Mouse (Mus musculus) embryonic facial prominence, embryonic 12.5 days (tissue): Measurements from ENCODE around the gene Tm4sf1. TPM values are rescaled to one million over a fixed set of nuclear protein-coding genes. Genes with fewer than 3 reads are reported as not detected.
A peak's percentile ranks its signal among the peaks of the same experiment; 100 is the strongest.

ENCODE experiments used
- ATAC-seq: fragments of 200-750 bp; cut with Nextera tagmentation; 2 replicates; pipeline ENCODE4 v1.8.0; 2017; ENCODE audit not compliant: insufficient number of reproducible peaks, insufficient read depth, low FRiP score, low TSS enrichment
- H3K27ac ChIP-seq: fragments of 300-500 bp; sonication (generic); 2 replicates; pipeline ENCODE4 v1.5.1; 2016; ENCODE audit warnings: mild to moderate bottlenecking
- H3K27me3 ChIP-seq: fragments of 300-500 bp; sonication (generic); 2 replicates; pipeline ENCODE4 v1.6.1; 2016; ENCODE audit warnings: mild to moderate bottlenecking, moderate library complexity
- H3K36me3 ChIP-seq: fragments of 300-500 bp; sonication (generic); 2 replicates; pipeline ENCODE4 v1.6.1; 2016; ENCODE audit warnings: mild to moderate bottlenecking
- H3K4me1 ChIP-seq: fragments of 300-500 bp; sonication (generic); 2 replicates; pipeline ENCODE4 v1.6.1; 2016
- H3K4me2 ChIP-seq: fragments of 300-500 bp; sonication (generic); replicated peaks from 2 replicates; pipeline ENCODE4 v1.6.1; 2016; ENCODE audit warnings: mild to moderate bottlenecking, moderate library complexity
- H3K4me3 ChIP-seq: fragments of 300-500 bp; sonication (generic); 2 replicates; pipeline ENCODE4 v1.5.1; 2016; ENCODE audit warnings: mild to moderate bottlenecking
- H3K9ac ChIP-seq: fragments of 300-500 bp; sonication (generic); 2 replicates; pipeline ENCODE4 v1.6.1; 2016; ENCODE audit warnings: mild to moderate bottlenecking, moderate library complexity
- H3K9me3 ChIP-seq: fragments of 300-500 bp; sonication (generic); 2 replicates; pipeline ENCODE4 v1.6.1; 2016; ENCODE audit warnings: mild to moderate bottlenecking, moderate library complexity
- WGBS: fragments of 180-500 bp; shearing (Covaris S2); methylation state at CpG from one replicate; pipeline ENCODE4 v1.1.7; 2016; 5-methylcytosine and 5-hydroxymethylcytosine counted together
- polyA plus RNA-seq: library from polyadenylated mRNA; unstranded; fragments of >200 nt; fragmentation: Nextera tagmentation; extraction: Ambion mirVana; gene quantifications from 2 replicates; pipeline ENCODE4 v1.2.1, GENCODE M21; 2016

Gene Tm4sf1
- polyA plus RNA-seq, 1 experiment from 2014 or later: 21.3 TPM

DNA sequence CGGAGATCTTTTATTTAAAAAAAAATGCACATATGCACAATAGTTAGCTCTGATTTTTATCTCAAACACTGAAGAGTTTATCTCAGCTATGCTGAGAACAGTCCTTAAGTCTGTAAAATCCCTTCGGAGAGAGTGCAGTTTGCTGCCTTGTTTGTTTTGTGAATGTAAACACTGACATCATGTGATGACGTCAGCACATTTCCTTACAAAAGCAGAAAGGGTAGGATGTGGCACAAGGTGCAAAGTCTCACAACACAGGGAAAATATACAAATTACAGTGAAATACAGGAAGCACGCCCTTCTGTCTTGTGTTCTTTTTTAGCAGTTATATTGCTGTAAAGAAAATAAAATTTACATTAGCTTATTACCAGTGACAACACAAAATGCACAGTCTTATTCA lies 14.3 kb downstream of the Tm4sf1 start:
- Histone ChIP-seq H3K9me3 (no peaks in the 10 kb centered on the region), H3K4me3 (no peak overlapping the region), H3K36me3 (no peaks in the 10 kb centered on the region), H3K4me2 (no peak overlapping the region), H3K27me3 (no peaks in the 10 kb centered on the region), H3K4me1 (no peaks in the 10 kb centered on the region), H3K9ac (no peak overlapping the region), H3K27ac (no peak overlapping the region)
- WGBS: 58% methylated on average over 4 of the region's 4 CpGs
- ATAC-seq: no peak

DNA sequence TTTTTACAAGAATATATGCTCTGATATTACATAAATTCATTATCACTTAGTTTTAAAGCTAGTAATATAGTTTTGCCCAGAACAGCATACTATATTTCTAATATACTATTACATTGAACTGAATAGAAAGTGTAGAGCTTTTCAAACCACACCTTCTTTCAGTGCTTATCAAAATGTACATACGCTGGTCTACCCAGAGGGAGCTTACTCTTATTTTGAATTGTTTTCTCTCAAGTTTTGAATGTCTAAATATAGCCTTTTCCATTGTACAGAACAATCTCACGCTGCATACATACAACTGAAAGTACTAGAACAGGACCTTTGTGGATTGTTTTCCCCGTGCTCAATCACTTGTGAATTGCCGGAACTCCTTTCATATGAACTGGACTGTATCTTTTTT lies 23.6 kb downstream of the Tm4sf1 start:
- ATAC-seq: no peak
- Histone ChIP-seq H3K4me1 (no peaks in the 10 kb centered on the region), H3K36me3 (no peaks in the 10 kb centered on the region), H3K9ac (no peak overlapping the region), H3K27ac (no peak overlapping the region), H3K4me3 (no peak overlapping the region), H3K9me3 (no peaks in the 10 kb centered on the region), H3K27me3 (no peaks in the 10 kb centered on the region), H3K4me2 (no peak overlapping the region)
- WGBS: 87% methylated on average over 4 of the region's 4 CpGs

DNA sequence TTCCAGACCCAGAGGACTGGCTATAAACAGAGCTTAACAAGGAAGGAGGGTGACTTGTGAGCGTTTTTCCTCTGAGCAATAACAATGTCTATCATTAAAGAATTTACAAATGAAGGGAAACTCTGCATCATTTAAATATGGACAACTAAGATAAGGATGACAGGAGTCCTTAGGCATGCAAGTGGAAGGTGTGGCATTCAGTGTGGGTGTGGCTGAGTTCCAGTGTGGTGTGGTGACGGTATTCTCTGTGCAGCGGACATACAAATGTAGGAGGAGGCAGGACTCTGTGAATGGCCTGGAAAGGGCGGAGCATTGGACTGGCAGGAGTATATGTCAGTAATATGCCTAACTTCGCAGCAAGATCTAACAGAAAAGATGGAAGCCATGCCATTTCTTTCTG lies 24.3 kb downstream of the Tm4sf1 start:
- no peak for ATAC-seq
- WGBS: 83% methylated on average over 5 of the region's 5 CpGs

DNA sequence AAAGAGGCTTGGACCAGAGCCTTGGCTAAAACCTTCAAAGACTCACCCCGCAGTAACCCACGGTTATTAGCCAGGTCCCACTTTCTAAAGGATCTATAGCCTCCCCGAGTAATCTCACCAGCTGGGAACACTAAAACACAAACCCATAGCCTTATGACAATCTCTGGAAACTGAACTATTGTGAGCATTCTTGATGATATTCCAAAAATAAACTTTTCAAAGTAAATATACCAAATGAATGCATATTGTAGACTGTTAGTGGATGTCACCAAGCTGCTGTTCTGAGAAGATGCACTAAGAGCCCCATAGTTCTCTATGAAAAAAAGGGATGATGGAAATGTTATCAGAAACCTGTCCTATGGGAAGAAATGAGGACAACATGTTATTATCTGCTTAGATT lies 25.0 kb downstream of the Tm4sf1 start:
- no peaks in the 10 kb centered on the region for H3K4me1 ChIP-seq
- H3K4me3 ChIP-seq: no peak overlapping the region
- H3K36me3 ChIP-seq: no peaks in the 10 kb centered on the region
- no peaks in the 10 kb centered on the region for H3K27me3 ChIP-seq
- no peaks in the 10 kb centered on the region for H3K9me3 ChIP-seq
- no peak for ATAC-seq
- no peak overlapping the region for H3K9ac ChIP-seq
- WGBS: 81% methylated on average over 3 of the region's 3 CpGs
- H3K4me2 ChIP-seq: no peak overlapping the region
- H3K27ac ChIP-seq: no peak overlapping the region

More for the DNA sequence above, 24.3 kb downstream of the Tm4sf1 start:
- Histone ChIP-seq H3K4me2 (no peak overlapping the region), H3K9ac (no peak overlapping the region), H3K27ac (no peak overlapping the region), H3K4me1 (no peaks in the 10 kb centered on the region), H3K27me3 (no peaks in the 10 kb centered on the region), H3K36me3 (no peaks in the 10 kb centered on the region), H3K9me3 (no peaks in the 10 kb centered on the region), H3K4me3 (no peak overlapping the region)

DNA sequence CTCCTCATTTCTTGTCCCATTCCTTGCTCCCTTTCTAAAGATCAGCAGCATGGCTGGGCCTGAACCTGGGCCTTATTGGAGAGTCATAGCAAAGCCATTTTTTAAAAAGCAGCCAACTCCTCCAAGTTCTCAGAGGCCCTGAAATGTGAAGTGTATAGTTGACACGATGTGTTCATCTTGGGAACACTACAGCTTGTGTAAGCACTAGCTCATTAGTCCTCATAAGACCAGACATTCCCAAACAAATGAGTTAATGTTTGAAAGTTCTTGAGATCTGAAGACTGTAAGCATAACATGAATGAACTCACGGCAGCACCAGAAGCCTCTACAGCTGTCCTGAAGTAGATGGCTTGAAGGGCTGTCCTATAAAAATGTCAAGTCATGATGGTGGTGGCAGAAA lies 32.8 kb downstream of the Tm4sf1 start:
- ATAC-seq: no peak
- Histone ChIP-seq H3K27ac (no peak overlapping the region), H3K36me3 (no peaks in the 10 kb centered on the region), H3K4me2 (no peak overlapping the region), H3K27me3 (no peaks in the 10 kb centered on the region), H3K4me1 (no peaks in the 10 kb centered on the region), H3K4me3 (no peak overlapping the region), H3K9ac (no peak overlapping the region), H3K9me3 (no peaks in the 10 kb centered on the region)
- 84% methylated on average over 2 of the region's 2 CpGs for WGBS

DNA sequence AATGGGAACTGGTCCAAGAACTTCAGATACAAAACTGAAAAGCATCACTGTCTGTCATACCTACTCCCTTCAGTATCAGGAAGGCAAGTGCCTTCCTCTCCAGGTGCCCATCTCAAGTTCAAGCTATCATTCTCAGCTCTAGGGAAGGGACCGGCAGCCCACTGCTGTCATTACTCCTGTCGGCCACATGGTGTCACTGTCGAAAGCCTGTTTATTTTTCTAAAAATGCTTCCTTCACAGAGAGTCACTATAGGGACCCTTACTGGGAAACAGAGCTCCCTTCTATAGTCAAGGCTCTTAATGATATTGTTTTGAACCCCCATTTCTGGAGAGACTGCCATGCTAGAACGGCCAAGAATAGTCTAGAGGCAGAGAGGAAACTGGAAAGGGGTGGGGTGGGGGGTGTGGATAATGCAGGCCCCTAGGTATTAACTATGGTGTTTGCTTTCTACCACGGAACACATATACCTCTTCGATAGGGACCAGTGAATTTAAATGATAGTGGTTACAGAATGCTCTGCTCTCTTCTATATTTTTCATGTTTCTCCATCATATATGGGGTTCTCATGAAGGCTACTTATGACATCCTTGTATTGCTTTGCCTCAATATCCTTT lies 34.1 kb downstream of the Tm4sf1 start:
- no peak overlapping the region for H3K27ac ChIP-seq
- peak; percentile 35; the same call in 1 of the 2 replicates for ATAC-seq
- no peaks in the 10 kb centered on the region for H3K9me3 ChIP-seq
- 36% methylated on average over 6 of the region's 6 CpGs for WGBS
- no peaks in the 10 kb centered on the region for H3K36me3 ChIP-seq
- no peak overlapping the region for H3K4me2 ChIP-seq
- no peaks in the 10 kb centered on the region for H3K27me3 ChIP-seq
- H3K4me1 ChIP-seq: no peaks in the 10 kb centered on the region
- no peak overlapping the region for H3K4me3 ChIP-seq
- no peak overlapping the region for H3K9ac ChIP-seq

DNA sequence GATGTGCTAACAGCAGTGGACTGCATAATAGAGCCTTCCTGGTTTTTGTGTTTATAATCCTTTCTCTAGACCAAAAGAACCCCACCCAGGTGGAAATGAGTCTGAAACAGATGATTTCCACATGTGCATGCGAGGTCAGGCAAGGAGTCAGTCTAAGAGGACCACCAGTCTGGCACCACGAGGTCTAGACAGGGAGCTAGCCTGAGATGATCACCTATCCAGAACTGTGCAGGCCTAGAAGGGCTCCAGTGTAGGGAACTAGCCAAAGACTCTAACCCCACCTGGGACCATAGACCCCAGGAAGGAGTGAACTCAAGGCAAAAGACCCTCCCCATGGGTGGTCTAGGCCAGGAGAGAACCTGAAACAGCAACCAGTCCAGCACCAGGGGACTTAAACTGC lies 48.7 kb downstream of the Tm4sf1 start:
- Histone ChIP-seq H3K9me3 (no peaks in the 10 kb centered on the region), H3K4me1 (no peaks in the 10 kb centered on the region), H3K27ac (no peak overlapping the region), H3K36me3 (no peaks in the 10 kb centered on the region), H3K4me2 (no peak overlapping the region), H3K4me3 (no peak overlapping the region), H3K9ac (no peak overlapping the region), H3K27me3 (no peaks in the 10 kb centered on the region)
- ATAC-seq: no peak
- 46% methylated on average over 2 of the region's 2 CpGs for WGBS

DNA sequence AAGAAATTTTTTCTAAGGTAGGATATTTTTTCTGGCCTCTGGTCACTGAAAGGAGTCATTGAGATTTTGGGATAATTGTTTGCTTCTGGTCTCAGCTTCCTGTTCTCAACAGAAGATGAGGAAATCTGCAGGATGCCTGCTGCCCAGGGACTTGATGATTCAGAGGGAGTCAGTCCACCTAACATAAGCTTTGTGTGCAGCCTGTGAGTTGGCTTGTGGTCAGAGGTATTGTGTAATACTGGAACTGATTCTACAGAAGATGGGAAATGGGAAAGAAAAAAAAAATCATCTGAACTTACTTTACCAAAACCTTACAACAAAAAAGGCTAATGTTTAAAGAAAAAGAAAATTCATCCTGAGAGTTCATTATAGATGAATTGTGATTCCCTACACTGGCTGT lies 49.2 kb downstream of the Tm4sf1 start:
- Histone ChIP-seq H3K27me3 (no peaks in the 10 kb centered on the region), H3K27ac (no peak overlapping the region), H3K36me3 (no peaks in the 10 kb centered on the region), H3K9ac (no peak overlapping the region), H3K4me1 (no peaks in the 10 kb centered on the region), H3K9me3 (no peaks in the 10 kb centered on the region), H3K4me3 (no peak overlapping the region), H3K4me2 (no peak overlapping the region)
- ATAC-seq: no peak

DNA sequence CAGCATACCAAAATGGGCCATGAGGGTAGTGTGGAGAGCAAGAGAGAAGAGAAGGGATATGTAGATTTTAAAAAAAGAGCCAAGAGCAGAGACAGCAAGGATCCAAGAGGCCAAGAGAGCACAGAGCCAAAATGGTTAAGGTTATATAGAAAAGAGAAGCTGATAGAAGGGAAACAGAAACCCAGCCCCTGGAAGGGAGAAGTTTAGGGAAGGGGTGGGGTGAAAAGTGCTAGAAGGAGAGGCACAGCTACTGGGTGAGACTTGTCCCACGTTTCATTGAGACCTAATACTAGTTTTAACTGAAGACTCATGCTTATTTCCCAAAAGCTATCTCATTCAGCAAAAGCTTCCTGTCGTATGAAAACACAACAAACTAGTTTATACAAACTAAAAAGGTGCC lies 56.5 kb downstream of the Tm4sf1 start:
- H3K27ac ChIP-seq: no peak overlapping the region
- no peaks in the 10 kb centered on the region for H3K4me1 ChIP-seq
- 64% methylated on average over 2 of the region's 2 CpGs for WGBS
- no peak overlapping the region for H3K4me2 ChIP-seq
- H3K4me3 ChIP-seq: no peak overlapping the region
- H3K27me3 ChIP-seq: no peaks in the 10 kb centered on the region
- no peak for ATAC-seq
- no peaks in the 10 kb centered on the region for H3K9me3 ChIP-seq
- no peaks in the 10 kb centered on the region for H3K36me3 ChIP-seq
- no peak overlapping the region for H3K9ac ChIP-seq

Other genes starting within 250 kb of the Tm4sf1 start
- not detected in 2 replicates for gene Tm4sf4, start 123.3 kb upstream of the Tm4sf1 start, polyA plus RNA-seq